Mouse (Mus musculus) olfactory bulb, adult 2 months (tissue): ENCODE data around the gene Vcl.

Experiments used
- CTCF ChIP-seq: fragments of 200-500 bp; IDR thresholded peaks from 2 replicates; pipeline ENCODE4 v1.5.1; 2012; ENCODE audit warnings: low read depth, mild to moderate bottlenecking, low read length, moderate library complexity; ENCODE audit not compliant: insufficient read depth
- POLR2A ChIP-seq: fragments of 200-500 bp; IDR thresholded peaks from 2 replicates; pipeline ENCODE4 v1.6.1; 2012; ENCODE audit warnings: mild to moderate bottlenecking, low read depth, low read length, moderate library complexity; ENCODE audit not compliant: insufficient read depth

DNA sequence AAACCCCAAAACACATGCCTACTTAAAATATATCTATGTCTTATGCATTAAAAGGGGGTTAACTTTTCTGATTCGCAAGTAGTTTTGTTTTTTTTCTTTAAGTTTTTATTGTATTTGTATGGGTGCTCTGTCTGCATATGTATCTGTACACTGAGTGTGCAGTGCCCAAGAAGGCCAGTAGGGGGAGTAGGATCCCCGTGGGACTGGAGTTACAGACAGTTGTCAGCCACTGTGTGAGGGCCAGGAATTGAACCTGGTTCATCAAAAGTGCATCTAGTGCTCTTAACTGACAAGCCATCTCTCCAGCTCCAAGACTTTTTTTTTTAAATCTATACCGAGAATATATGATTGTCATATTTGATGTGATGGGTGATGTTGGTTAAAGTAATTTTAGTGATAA, 121.5 kb downstream of the Vcl start:
- TF ChIP-seq POLR2A (no peak), CTCF (no peak)
